Mouse (Mus musculus) kidney, embryonic 15.5 days (tissue): ENCODE results near the gene Pole2. TPM values are rescaled to one million over a fixed set of nuclear protein-coding genes. Genes with fewer than 3 reads are reported as not detected.

Source experiments
- ATAC-seq: fragments of 200-750 bp; cut with Nextera tagmentation; replicated peaks from 2 replicates; pipeline ENCODE4 v1.8.0; 2017; ENCODE audit warnings: moderate TSS enrichment; ENCODE audit not compliant: low FRiP score
- H3K27ac ChIP-seq: fragments of 300-500 bp; sonication (generic); 2 replicates; pipeline ENCODE4 v1.5.1; 2015; ENCODE audit warnings: mild to moderate bottlenecking, inconsistent platforms
- H3K27me3 ChIP-seq: fragments of 300-500 bp; sonication (generic); 2 replicates; pipeline ENCODE4 v1.6.1; 2015; ENCODE audit warnings: inconsistent platforms
- H3K36me3 ChIP-seq: fragments of 300-500 bp; sonication (generic); 2 replicates; pipeline ENCODE4 v1.6.1; 2015; ENCODE audit warnings: inconsistent platforms
- H3K4me1 ChIP-seq: fragments of 300-500 bp; sonication (generic); 2 replicates; pipeline ENCODE4 v1.6.1; 2015; ENCODE audit warnings: inconsistent platforms
- H3K4me2 ChIP-seq: fragments of 300-500 bp; sonication (generic); 2 replicates; pipeline ENCODE4 v1.6.1; 2015; ENCODE audit warnings: moderate library complexity, mild to moderate bottlenecking, inconsistent platforms
- H3K4me3 ChIP-seq: fragments of 300-500 bp; sonication (generic); replicated peaks from 2 replicates; pipeline ENCODE4 v1.5.1; 2015; ENCODE audit warnings: mild to moderate bottlenecking, inconsistent platforms
- H3K9ac ChIP-seq: fragments of 300-500 bp; sonication (generic); 2 replicates; pipeline ENCODE4 v1.6.1; 2015; ENCODE audit warnings: mild to moderate bottlenecking, inconsistent platforms
- H3K9me3 ChIP-seq: fragments of 300-500 bp; sonication (generic); replicated peaks from 2 replicates; pipeline ENCODE4 v1.6.1; 2016; ENCODE audit warnings: inconsistent platforms
- WGBS: fragments of 180-500 bp; shearing (Covaris S2); methylation state at CpG from one replicate; pipeline ENCODE4 v1.1.7; 2015; ENCODE audit warnings: mixed read lengths; 5-methylcytosine and 5-hydroxymethylcytosine counted together
- polyA plus RNA-seq: library from polyadenylated mRNA; unstranded; fragments of >200 nt; fragmentation: Nextera tagmentation; extraction: Ambion mirVana; gene quantifications from 2 replicates; pipeline ENCODE4 v1.2.1, GENCODE M21; 2015

Gene Pole2
- polyA plus RNA-seq, 1 experiment from 2014 or later = 28.9 TPM

DNA sequence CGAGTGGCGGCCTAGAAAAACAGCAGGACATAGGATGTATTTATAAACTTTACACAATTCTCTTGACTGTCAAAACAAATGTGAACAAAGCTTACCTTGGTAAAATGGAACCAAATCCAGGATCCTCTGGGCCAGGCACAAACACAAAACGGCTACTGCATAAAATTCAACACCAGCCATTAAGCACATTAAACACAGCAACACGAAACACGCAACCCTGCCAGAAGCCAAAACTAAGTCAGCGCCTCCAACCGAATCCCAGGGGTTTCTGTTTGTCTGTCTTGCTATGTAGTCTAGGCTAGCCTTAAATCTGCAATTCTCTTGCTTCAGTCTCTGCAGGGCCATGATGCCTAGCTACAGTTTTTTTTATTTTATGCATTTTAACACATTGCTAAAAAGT is 20.1 kb downstream of the Pole2 start:
- Histone ChIP-seq H3K27me3 (no peaks in the 10 kb centered on the region), H3K4me2 (no peak overlapping the region), H3K4me1 (no peaks in the 10 kb centered on the region), H3K9me3 (no peaks in the 10 kb centered on the region), H3K4me3 (no peak overlapping the region), H3K27ac (no peak overlapping the region), H3K9ac (no peak overlapping the region), H3K36me3 (peaks cover 79% of the 10 kb centered on the region)
- ATAC-seq = no peak
- WGBS = 91% methylated on average over 7 of the region's 7 CpGs

DNA sequence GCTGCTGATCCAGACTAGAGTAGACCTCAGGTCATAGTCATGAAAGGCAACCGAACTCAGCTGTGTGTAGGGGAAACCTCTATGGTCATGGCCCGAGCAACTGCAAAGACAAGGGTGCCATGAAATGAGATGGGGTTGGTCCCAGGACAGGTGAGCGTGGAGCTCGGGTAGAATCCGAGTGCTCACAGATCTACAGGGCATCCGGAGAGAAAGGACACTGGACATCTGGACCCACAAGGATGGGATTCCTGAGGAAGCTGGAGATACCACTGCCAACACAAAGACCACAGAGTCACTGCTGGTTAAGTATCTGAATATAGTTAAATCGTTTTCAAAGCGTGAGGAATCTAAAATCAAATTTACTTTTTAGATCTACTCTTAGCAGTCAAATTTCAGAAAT is 20.6 kb downstream of the Pole2 start:
- Histone ChIP-seq H3K9ac (no peak overlapping the region), H3K4me1 (no peaks in the 10 kb centered on the region), H3K4me3 (no peak overlapping the region), H3K27me3 (no peaks in the 10 kb centered on the region), H3K9me3 (no peaks in the 10 kb centered on the region), H3K36me3 (peaks cover 79% of the 10 kb centered on the region), H3K27ac (no peak overlapping the region), H3K4me2 (no peak overlapping the region)
- no peak for ATAC-seq
- WGBS = 97% methylated on average over 8 of the region's 8 CpGs

- H3K4me1 ChIP-seq = peaks cover under 1% of the 10 kb centered on the region; the same call in 1 of the 2 replicates
- 87% methylated on average over 16 of the region's 16 CpGs for WGBS
- ATAC-seq = no peak
- H3K27ac ChIP-seq = no peak within 1 kb of the TSS
- peaks cover 75% of the 10 kb centered on the region for H3K36me3 ChIP-seq
- H3K4me3 ChIP-seq = no peak within 1 kb of the TSS
- no peak within 1 kb of the TSS for H3K9ac ChIP-seq
- H3K27me3 ChIP-seq = no peaks in the 10 kb centered on the region
- H3K9me3 ChIP-seq = no peaks in the 10 kb centered on the region
- H3K4me2 ChIP-seq = no peak within 1 kb of the TSS
These were observed 23.8 kb downstream of the Pole2 start, which contains the start of gene Gm49384 for GRCm38 (mm10) chr12:69204052-69204833. Gene Gm49384, minus strand, starts transcription at chr12:69204267.

- Histone ChIP-seq H3K27ac (no peak overlapping the region), H3K9me3 (no peaks in the 10 kb centered on the region), H3K9ac (0 out of 2 replicates have a peak overlapping the region, but pooled peaks have one; percentile 1), H3K27me3 (no peaks in the 10 kb centered on the region), H3K4me2 (peak overlapping the region; percentile 92; the same call in 1 of the 2 replicates), H3K4me1 (peaks cover 22% of the 10 kb centered on the region), H3K4me3 (no peak overlapping the region; the same call in none of the 2 replicates), H3K36me3 (peaks cover 41% of the 10 kb centered on the region)
- no peak for ATAC-seq
These were observed 29.0 kb downstream of the Pole2 start for GRCm38 (mm10) chr12:69198985-69199384.

GRCm38 (mm10) chr12:69198164-69198535 is 29.8 kb downstream of the Pole2 start, which contains the start of gene Dnaaf2:
Gene Dnaaf2, minus strand, starts transcription at chr12:69198429.
- Histone ChIP-seq H3K36me3 (peaks cover 35% of the 10 kb centered on the region), H3K27ac (peak within 1 kb of the TSS; percentile 94), H3K4me1 (peaks cover 22% of the 10 kb centered on the region), H3K4me2 (peak within 1 kb of the TSS; percentile 92), H3K4me3 (peak within 1 kb of the TSS; percentile 94), H3K27me3 (no peaks in the 10 kb centered on the region), H3K9ac (peak within 1 kb of the TSS; percentile 80), H3K9me3 (no peaks in the 10 kb centered on the region)
- under 1% methylated on average over 18 of the region's 18 CpGs for WGBS
- peak; percentile 67 for ATAC-seq

- Histone ChIP-seq H3K4me2 (peak overlapping the region; percentile 92), H3K9ac (peak overlapping the region; percentile 80), H3K9me3 (no peaks in the 10 kb centered on the region), H3K4me3 (peak overlapping the region; percentile 94), H3K36me3 (peaks cover 32% of the 10 kb centered on the region), H3K4me1 (peaks cover 22% of the 10 kb centered on the region), H3K27me3 (no peaks in the 10 kb centered on the region), H3K27ac (peak overlapping the region; percentile 94)
- ATAC-seq = peak; percentile 79
- under 1% methylated on average over 93 of the region's 94 CpGs for WGBS
These were observed 30.4 kb downstream of the Pole2 start for GRCm38 (mm10) chr12:69197378-69198163.

DNA sequence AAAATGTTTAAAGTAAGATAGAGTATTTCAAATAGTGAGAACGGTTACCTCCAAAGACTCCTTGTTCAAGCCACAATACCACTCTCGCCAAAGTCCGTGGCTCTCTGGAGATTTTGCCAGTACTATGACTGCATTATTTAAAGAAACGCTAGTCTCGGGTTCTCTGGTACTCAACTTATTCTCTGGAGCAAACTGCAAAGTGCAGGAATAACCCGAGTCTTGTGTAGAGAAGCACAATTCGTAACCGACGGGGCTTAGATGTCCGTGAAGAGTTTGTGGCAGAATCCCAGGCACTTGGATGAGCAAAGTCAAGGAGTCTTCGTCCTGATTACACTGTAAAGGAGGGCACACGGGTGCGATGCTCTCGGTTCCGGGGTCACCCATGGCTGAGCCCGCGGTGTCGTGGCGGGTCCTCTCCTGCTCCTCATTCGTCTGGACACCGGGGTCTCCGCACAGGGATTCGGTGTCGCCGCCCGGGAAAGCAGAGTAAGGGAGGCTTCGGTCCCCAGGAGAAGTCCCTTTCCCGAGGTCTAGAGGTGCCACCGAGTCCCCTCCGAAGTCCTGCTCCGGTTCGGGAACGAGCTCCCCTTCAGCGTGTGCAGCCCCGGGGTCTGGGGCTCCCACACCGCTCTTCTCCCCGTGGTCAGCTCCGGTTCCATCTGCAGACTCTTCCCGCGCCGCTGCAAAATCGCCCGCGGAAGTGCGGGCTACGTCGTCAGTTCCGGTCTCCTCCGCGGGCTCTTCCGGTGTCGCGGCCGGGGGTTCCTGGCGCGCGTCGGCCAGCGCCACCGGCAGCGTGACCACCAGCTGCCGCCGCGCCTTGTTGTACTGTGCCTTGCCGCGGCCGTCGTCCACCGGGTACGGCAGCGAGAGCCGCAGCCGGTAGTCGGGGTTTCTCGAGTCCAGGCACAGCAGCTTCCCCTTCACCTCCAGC is 31.3 kb downstream of the Pole2 start, which contains the start of gene Gm49383:
TSS of gene Gm49383 (minus strand) at position 661 of the 934 bp plus-strand sequence.
- H3K27me3 ChIP-seq = no peaks in the 10 kb centered on the region
- peak within 1 kb of the TSS; percentile 80 for H3K9ac ChIP-seq
- peak within 1 kb of the TSS; percentile 92 for H3K4me2 ChIP-seq
- peak within 1 kb of the TSS; percentile 94 for H3K27ac ChIP-seq
- H3K9me3 ChIP-seq = no peaks in the 10 kb centered on the region
- peak within 1 kb of the TSS; percentile 94 for H3K4me3 ChIP-seq
- peaks cover 30% of the 10 kb centered on the region for H3K36me3 ChIP-seq
- WGBS = under 1% methylated on average over 75 of the region's 75 CpGs
- ATAC-seq = peak; percentile 76
- peaks cover 22% of the 10 kb centered on the region for H3K4me1 ChIP-seq

GRCm38 (mm10) chr12:69192637-69193036 is 35.4 kb downstream of the Pole2 start:
- 96% methylated on average over 2 of the region's 2 CpGs for WGBS
- no peaks in the 10 kb centered on the region for H3K9me3 ChIP-seq
- no peak overlapping the region for H3K9ac ChIP-seq
- no peak overlapping the region for H3K4me3 ChIP-seq
- no peak for ATAC-seq
- H3K27me3 ChIP-seq = no peaks in the 10 kb centered on the region
- H3K36me3 ChIP-seq = peaks cover 43% of the 10 kb centered on the region
- peaks cover 7% of the 10 kb centered on the region for H3K4me1 ChIP-seq
- no peak overlapping the region for H3K4me2 ChIP-seq
- H3K27ac ChIP-seq = no peak overlapping the region

DNA sequence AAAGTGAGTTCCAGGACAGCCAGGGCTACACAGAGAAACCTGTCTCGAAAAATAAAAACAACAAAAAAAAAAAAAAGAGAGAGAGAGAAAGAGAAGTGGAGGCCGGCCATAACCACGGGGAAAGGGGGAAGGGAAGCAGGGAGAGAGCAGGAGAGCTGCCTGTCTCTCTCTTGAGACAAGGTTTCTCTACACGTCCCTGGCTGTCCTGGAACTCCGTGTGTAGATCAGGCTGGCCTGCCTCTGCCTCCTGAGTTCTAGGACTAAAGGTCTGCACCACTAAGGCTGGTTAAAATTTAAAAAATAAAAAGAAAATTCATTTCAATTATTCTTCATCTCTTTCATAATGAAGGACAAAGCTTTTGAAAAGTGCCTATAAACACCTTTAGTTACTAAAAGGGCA is 36.6 kb downstream of the Pole2 start:
- WGBS = 92% methylated on average over 5 of the region's 5 CpGs
- peaks cover 16% of the 10 kb centered on the region for H3K4me1 ChIP-seq
- H3K27me3 ChIP-seq = no peaks in the 10 kb centered on the region
- H3K9ac ChIP-seq = no peak overlapping the region
- H3K4me3 ChIP-seq = no peak overlapping the region
- H3K4me2 ChIP-seq = no peak overlapping the region
- no peak overlapping the region for H3K27ac ChIP-seq
- ATAC-seq = no peak
- no peaks in the 10 kb centered on the region for H3K9me3 ChIP-seq
- H3K36me3 ChIP-seq = peaks cover 50% of the 10 kb centered on the region

- Histone ChIP-seq H3K9ac (no peak overlapping the region), H3K27ac (no peak overlapping the region), H3K4me1 (peaks cover 15% of the 10 kb centered on the region), H3K4me3 (no peak overlapping the region), H3K4me2 (no peak overlapping the region), H3K36me3 (peaks cover 50% of the 10 kb centered on the region), H3K9me3 (no peaks in the 10 kb centered on the region), H3K27me3 (no peaks in the 10 kb centered on the region)
- ATAC-seq = no peak
- WGBS = 100% methylated on average over 1 of the region's 1 CpGs
These were observed 37.5 kb downstream of the Pole2 start for GRCm38 (mm10) chr12:69190522-69190921.

DNA sequence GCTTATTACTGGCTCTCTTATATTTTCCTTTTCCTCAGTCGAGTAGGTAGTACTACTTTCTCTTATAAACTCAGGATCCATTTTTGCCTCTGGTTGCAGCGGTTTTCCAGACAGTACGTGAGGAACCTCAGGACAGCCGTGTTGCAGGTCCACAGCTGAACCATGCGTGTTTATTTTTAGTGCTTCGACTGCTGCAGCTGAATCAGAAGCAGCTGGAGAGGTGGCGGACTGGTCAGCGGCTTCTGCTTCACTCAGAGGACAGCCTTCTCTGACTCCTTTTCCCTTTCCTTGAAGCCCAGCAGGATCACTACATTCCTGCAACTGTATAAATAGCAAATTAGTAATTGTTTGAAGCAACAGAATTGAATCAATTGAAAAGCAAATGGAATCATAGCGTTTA is 37.9 kb downstream of the Pole2 start:
- peaks cover 16% of the 10 kb centered on the region for H3K4me1 ChIP-seq
- H3K9ac ChIP-seq = no peak overlapping the region

More for the DNA sequence above, 37.9 kb downstream of the Pole2 start:
- WGBS = 92% methylated on average over 9 of the region's 9 CpGs
- Histone ChIP-seq H3K9me3 (no peaks in the 10 kb centered on the region), H3K4me3 (no peak overlapping the region), H3K36me3 (peaks cover 50% of the 10 kb centered on the region), H3K27me3 (no peaks in the 10 kb centered on the region), H3K4me2 (no peak overlapping the region), H3K27ac (no peak overlapping the region)
- ATAC-seq = no peak
